Mouse (Mus musculus) liver, postnatal 0 days (tissue): Measurements from ENCODE around the gene Sgpp2.

Source experiments
- CTCF ChIP-seq: sonication (generic); IDR thresholded peaks from 2 replicates; pipeline ENCODE4 v1.5.1; 2016; ENCODE audit warnings: antibody characterized with exemption, low read depth
- EP300 ChIP-seq: IDR thresholded peaks from 2 replicates; pipeline ENCODE4 v1.6.1; 2016; ENCODE audit warnings: antibody characterized with exemption, low read depth, mild to moderate bottlenecking

DNA sequence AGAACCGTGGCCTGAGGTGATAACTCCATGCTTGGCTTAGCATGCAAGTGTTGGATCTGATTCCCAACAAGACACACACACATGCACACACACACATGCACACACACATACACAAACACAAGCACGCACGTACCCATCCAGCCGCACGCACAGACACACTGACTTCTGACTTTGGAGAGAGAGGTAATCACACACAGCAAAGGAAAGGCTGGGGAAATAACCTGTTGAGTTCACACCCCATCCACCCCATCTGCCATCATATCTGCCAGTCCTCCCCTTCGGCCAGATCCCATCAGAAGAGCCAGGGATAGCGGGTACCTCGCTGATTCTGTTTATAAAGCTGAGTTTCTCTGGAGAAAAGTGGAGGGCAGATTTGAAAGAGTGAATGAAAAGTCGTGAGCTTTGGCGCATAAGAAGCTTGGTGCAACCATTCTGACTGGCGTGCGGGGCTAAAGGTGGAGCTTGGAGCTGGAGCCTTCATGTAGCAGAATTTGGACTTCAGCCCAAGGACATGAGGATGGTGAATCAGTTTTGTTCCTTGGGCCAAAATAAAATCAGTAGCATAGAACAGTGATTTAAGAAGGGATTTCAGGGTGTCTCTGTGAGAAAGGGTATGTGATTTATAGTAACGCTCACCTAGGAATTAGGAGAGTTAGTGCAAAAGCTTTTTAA, 8.1 kb downstream of the Sgpp2 start:
- no peak for TF ChIP-seq CTCF
- TF ChIP-seq EP300, result no peak
